Mouse (Mus musculus) liver, embryonic 16.5 days (tissue): ENCODE results near the gene Dpf2. TPM values are rescaled to one million over a fixed set of nuclear protein-coding genes. Genes with fewer than 3 reads are reported as not detected.
A peak's percentile ranks its signal among the peaks of the same experiment; 100 is the strongest.

ENCODE experiments used
- ATAC-seq: fragments of 200-750 bp; cut with Nextera tagmentation; 2 replicates; pipeline ENCODE4 v1.8.0; 2017; ENCODE audit warnings: low read depth, mild to moderate bottlenecking, moderate number of reproducible peaks, moderate library complexity
- H3K27ac ChIP-seq: fragments of 300-500 bp; sonication (generic); 2 replicates; pipeline ENCODE4 v1.5.1; 2014; ENCODE audit warnings: mild to moderate bottlenecking, low read length
- H3K27me3 ChIP-seq: fragments of 300-500 bp; sonication (generic); 2 replicates; pipeline ENCODE4 v1.6.1; 2014; ENCODE audit warnings: low read depth, low read length, mixed read lengths; ENCODE audit not compliant: control insufficient read depth, insufficient read depth
- H3K36me3 ChIP-seq: fragments of 300-500 bp; sonication (generic); 2 replicates; pipeline ENCODE4 v1.6.1; 2014; ENCODE audit warnings: mild to moderate bottlenecking; ENCODE audit not compliant: control insufficient read depth, insufficient read depth
- H3K4me1 ChIP-seq: fragments of 300-500 bp; sonication (generic); 2 replicates; pipeline ENCODE4 v1.6.1; 2014; ENCODE audit warnings: low read depth, low read length, mixed read lengths; ENCODE audit not compliant: control insufficient read depth
- H3K4me2 ChIP-seq: fragments of 300-500 bp; sonication (generic); 2 replicates; pipeline ENCODE4 v1.6.1; 2014; ENCODE audit warnings: low read depth, low read length, mixed read lengths
- H3K4me3 ChIP-seq: fragments of 300-500 bp; sonication (generic); 2 replicates; pipeline ENCODE4 v1.5.1; 2014; ENCODE audit warnings: low read depth, mild to moderate bottlenecking, low read length
- H3K9ac ChIP-seq: fragments of 300-500 bp; sonication (generic); 2 replicates; pipeline ENCODE4 v1.6.1; 2014; ENCODE audit warnings: low read depth, low read length
- H3K9me3 ChIP-seq: fragments of 300-500 bp; sonication (generic); replicated peaks from 2 replicates; pipeline ENCODE4 v1.6.1; 2016; ENCODE audit warnings: low read length; ENCODE audit not compliant: control insufficient read depth
- WGBS: fragments of 180-500 bp; shearing (Covaris S2); extraction: QIAGEN DNeasy Blood & Tissue Kit; methylation state at CpG from one replicate; pipeline ENCODE4 v1.1.7; 2014; ENCODE audit not compliant: insufficient replicate concordance; 5-methylcytosine and 5-hydroxymethylcytosine counted together
- polyA plus RNA-seq: library from polyadenylated mRNA; unstranded; fragments of >200 nt; fragmentation: Nextera tagmentation; extraction: Ambion mirVana; gene quantifications from 2 replicates; pipeline ENCODE4 v1.2.1, GENCODE M21; 2015

Dpf2 gene
- polyA plus RNA-seq, 1 experiment from 2014 or later = 52.8 TPM

- no peak for ATAC-seq
- no peak overlapping the region for H3K27ac ChIP-seq
- no peak overlapping the region for H3K4me3 ChIP-seq
- H3K4me1 ChIP-seq = peaks cover 21% of the 10 kb centered on the region
- H3K4me2 ChIP-seq = no peak overlapping the region
- H3K27me3 ChIP-seq = no peaks in the 10 kb centered on the region
- 91% methylated on average over 5 of the region's 5 CpGs for WGBS
- H3K9me3 ChIP-seq = no peaks in the 10 kb centered on the region
- H3K9ac ChIP-seq = no peak overlapping the region
- peaks cover 30% of the 10 kb centered on the region for H3K36me3 ChIP-seq
Observed at GRCm38 (mm10) chr19:5939715-5940114, 26.9 kb upstream of the Dpf2 start.

- Histone ChIP-seq H3K4me1 (peaks cover 21% of the 10 kb centered on the region), H3K27me3 (no peaks in the 10 kb centered on the region), H3K4me3 (no peak overlapping the region), H3K36me3 (peaks cover 26% of the 10 kb centered on the region), H3K9ac (no peak overlapping the region), H3K27ac (peak overlapping the region; percentile 73), H3K4me2 (peak overlapping the region; percentile 49), H3K9me3 (no peaks in the 10 kb centered on the region)
- 71% methylated on average over 6 of the region's 6 CpGs for WGBS
- 0 out of 2 replicates have a peak, but pooled peaks have one; percentile 31 for ATAC-seq
Observed at GRCm38 (mm10) chr19:5938516-5938915, 25.7 kb upstream of the Dpf2 start.

- H3K4me3 ChIP-seq = 0 out of 2 replicates have a peak overlapping the region, but pooled peaks have one; percentile 11
- no peaks in the 10 kb centered on the region for H3K27me3 ChIP-seq
- H3K4me2 ChIP-seq = peak overlapping the region; percentile 49
- peaks cover 22% of the 10 kb centered on the region for H3K36me3 ChIP-seq
- H3K4me1 ChIP-seq = peaks cover 21% of the 10 kb centered on the region
- peak; percentile 82 for ATAC-seq
- H3K27ac ChIP-seq = peak overlapping the region; percentile 75
- WGBS = 11% methylated on average over 14 of the region's 14 CpGs
- H3K9ac ChIP-seq = peak overlapping the region; percentile 8; the same call in 1 of the 2 replicates
- no peaks in the 10 kb centered on the region for H3K9me3 ChIP-seq
Observed at GRCm38 (mm10) chr19:5937836-5938406, 25.1 kb upstream of the Dpf2 start.

- H3K9ac ChIP-seq = peak overlapping the region; percentile 8; the same call in 1 of the 2 replicates
- ATAC-seq = no peak
- no peak overlapping the region for H3K4me3 ChIP-seq
- H3K27me3 ChIP-seq = no peaks in the 10 kb centered on the region
- peaks cover 21% of the 10 kb centered on the region for H3K4me1 ChIP-seq
- H3K36me3 ChIP-seq = peaks cover 21% of the 10 kb centered on the region
- peak overlapping the region; percentile 75 for H3K27ac ChIP-seq
- WGBS = 70% methylated on average over 21 of the region's 21 CpGs
- H3K4me2 ChIP-seq = peak overlapping the region; percentile 49; the same call in 1 of the 2 replicates
- no peaks in the 10 kb centered on the region for H3K9me3 ChIP-seq
Observed at GRCm38 (mm10) chr19:5937095-5937835, 24.5 kb upstream of the Dpf2 start.

GRCm38 (mm10) chr19:5935691-5936090 lies 22.9 kb upstream of the Dpf2 start:
- no peak overlapping the region for H3K4me2 ChIP-seq
- ATAC-seq = no peak
- H3K4me3 ChIP-seq = no peak overlapping the region
- H3K27ac ChIP-seq = no peak overlapping the region
- 51% methylated on average over 5 of the region's 5 CpGs for WGBS
- H3K36me3 ChIP-seq = peaks cover 8% of the 10 kb centered on the region; the same call in 1 of the 2 replicates
- no peak overlapping the region for H3K9ac ChIP-seq
- no peaks in the 10 kb centered on the region for H3K9me3 ChIP-seq
- H3K4me1 ChIP-seq = peaks cover 21% of the 10 kb centered on the region
- H3K27me3 ChIP-seq = no peaks in the 10 kb centered on the region

- peaks cover 4% of the 10 kb centered on the region; the same call in 1 of the 2 replicates for H3K36me3 ChIP-seq
- no peak overlapping the region for H3K27ac ChIP-seq
- H3K4me1 ChIP-seq = peaks cover 21% of the 10 kb centered on the region
- no peaks in the 10 kb centered on the region for H3K27me3 ChIP-seq
- H3K4me3 ChIP-seq = no peak overlapping the region
- WGBS = 47% methylated on average over 3 of the region's 3 CpGs
- H3K9ac ChIP-seq = no peak overlapping the region
- H3K9me3 ChIP-seq = no peaks in the 10 kb centered on the region
- no peak overlapping the region for H3K4me2 ChIP-seq
- 0 out of 2 replicates have a peak, but pooled peaks have one; percentile 17 for ATAC-seq
Observed at GRCm38 (mm10) chr19:5935266-5935665, 22.5 kb upstream of the Dpf2 start.

GRCm38 (mm10) chr19:5929634-5930596 lies 17.1 kb upstream of the Dpf2 start:
- H3K4me1 ChIP-seq = peaks cover 9% of the 10 kb centered on the region
- no peaks in the 10 kb centered on the region for H3K36me3 ChIP-seq
- WGBS = 45% methylated on average over 14 of the region's 14 CpGs
- H3K4me3 ChIP-seq = no peak overlapping the region
- H3K4me2 ChIP-seq = no peak overlapping the region
- H3K27ac ChIP-seq = peak overlapping the region; percentile 24; the same call in 1 of the 2 replicates
- H3K9ac ChIP-seq = no peak overlapping the region
- ATAC-seq = peak; percentile 47; the same call in 1 of the 2 replicates
- H3K9me3 ChIP-seq = no peaks in the 10 kb centered on the region
- H3K27me3 ChIP-seq = peaks cover 12% of the 10 kb centered on the region

GRCm38 (mm10) chr19:5928546-5928945 lies 15.7 kb upstream of the Dpf2 start:
- Histone ChIP-seq H3K4me2 (no peak overlapping the region), H3K27ac (no peak overlapping the region), H3K9me3 (no peaks in the 10 kb centered on the region), H3K36me3 (no peaks in the 10 kb centered on the region), H3K27me3 (peaks cover 13% of the 10 kb centered on the region), H3K4me3 (no peak overlapping the region), H3K4me1 (peaks cover 20% of the 10 kb centered on the region), H3K9ac (no peak overlapping the region)
- WGBS = 41% methylated on average over 3 of the region's 3 CpGs
- ATAC-seq = no peak
